Mouse (Mus musculus) MEL (cell line): ENCODE results near the gene 2610528J11Rik. TPM values are rescaled to one million over a fixed set of nuclear protein-coding genes. Genes with fewer than 3 reads are reported as not detected.

ENCODE experiments used
- DNase-seq: peaks from one replicate; pipeline ENCODE4 v3.0.0; 2011; ENCODE audit warnings: low read depth, low spot score
- H3K27ac ChIP-seq: 2 replicates; pipeline ENCODE4 v1.5.1; 2012; ENCODE audit warnings: low read depth, mild to moderate bottlenecking, control low read depth, low read length, moderate library complexity; ENCODE audit not compliant: control insufficient read depth
- H3K27me3 ChIP-seq, 2 experiments: fragments of 150-350 bp in 1 of 2; sonication (generic) in 1 of 2; 2 replicates each; pipeline ENCODE4 v1.6.1; 2012; ENCODE audit warnings: low read length in 2 of 2, mild to moderate bottlenecking in 2 of 2, improper control_type of control experiment in 1 of 2, moderate library complexity in 1 of 2; ENCODE audit not compliant: insufficient read depth in 2 of 2, control insufficient read depth in 1 of 2
- H3K36me3 ChIP-seq, 2 experiments: 2 replicates each; pipeline ENCODE4 v1.6.1; 2012 to 2014; ENCODE audit warnings: low read length in 2 of 2, improper control_type of control experiment in 1 of 2, inconsistent platforms in 1 of 2, mild to moderate bottlenecking in 1 of 2; ENCODE audit not compliant: insufficient read depth in 2 of 2, control insufficient read depth in 1 of 2
- H3K4me1 ChIP-seq, 2 experiments: fragments of 150-350 bp in 1 of 2; sonication (generic) in 1 of 2; 2 replicates each; pipeline ENCODE4 v1.6.1; 2012; ENCODE audit warnings: low read length in 2 of 2, improper control_type of control experiment in 1 of 2, mild to moderate bottlenecking in 1 of 2; ENCODE audit not compliant: insufficient read depth in 2 of 2, control insufficient read depth in 1 of 2
- H3K4me3 ChIP-seq, 2 experiments: fragments of 150-350 bp in 1 of 2; sonication (generic) in 1 of 2; 2 replicates each; pipeline ENCODE4 v1.5.1; 2012; ENCODE audit warnings: low read depth in 2 of 2, low read length in 2 of 2, mild to moderate bottlenecking in 2 of 2, moderate library complexity in 2 of 2, control low read depth in 1 of 2, improper control_type of control experiment in 1 of 2; ENCODE audit not compliant: control insufficient read depth in 1 of 2, insufficient read depth in 1 of 2
- H3K79me2 ChIP-seq: 2 replicates; pipeline ENCODE4 v1.6.1; 2012; ENCODE audit warnings: mild to moderate bottlenecking, low read length, moderate library complexity; ENCODE audit not compliant: control insufficient read depth, poor library complexity, insufficient read depth
- H3K9ac ChIP-seq: 2 replicates; pipeline ENCODE4 v1.6.1; 2012; ENCODE audit warnings: low read depth, mild to moderate bottlenecking, control low read depth, low read length, moderate library complexity; ENCODE audit not compliant: control insufficient read depth, poor library complexity, severe bottlenecking
- H3K9me3 ChIP-seq: fragments of 150-350 bp; sonication (generic); replicated peaks from 2 replicates; pipeline ENCODE4 v1.6.1; 2012; ENCODE audit warnings: mild to moderate bottlenecking, low read length, improper control_type of control experiment, moderate library complexity; ENCODE audit not compliant: insufficient read depth
- BHLHE40 ChIP-seq: IDR thresholded peaks from 2 replicates; pipeline ENCODE4 v1.6.1; 2012; ENCODE audit warnings: low read depth, mild to moderate bottlenecking, inconsistent platforms, low read length, improper control_type of control experiment, borderline replicate concordance
- CHD1 ChIP-seq: IDR thresholded peaks from 2 replicates; pipeline ENCODE4 v1.6.1; 2012; ENCODE audit warnings: low read depth, mild to moderate bottlenecking, inconsistent platforms, low read length, improper control_type of control experiment
- ETS1 ChIP-seq: IDR thresholded peaks from 2 replicates; pipeline ENCODE4 v1.6.1; 2012; ENCODE audit warnings: low read depth, mild to moderate bottlenecking, inconsistent platforms, low read length, improper control_type of control experiment, moderate library complexity
- GATA1 ChIP-seq: IDR thresholded peaks from 2 replicates; pipeline ENCODE4 v1.6.1; 2011; ENCODE audit warnings: low read depth, low read length, improper control_type of control experiment
- JUND ChIP-seq: IDR thresholded peaks from 2 replicates; pipeline ENCODE4 v1.6.1; 2011; ENCODE audit warnings: low read depth, mild to moderate bottlenecking, improper control_type of control experiment, low read length
- KAT2A ChIP-seq: conservative IDR thresholded peaks from 2 replicates; pipeline ENCODE4 v1.6.1; 2012; ENCODE audit warnings: low read depth, low read length, improper control_type of control experiment, inconsistent platforms
- MAFK ChIP-seq: IDR thresholded peaks from 2 replicates; pipeline ENCODE4 v1.6.1; 2011; ENCODE audit warnings: low read depth, mild to moderate bottlenecking, low read length, improper control_type of control experiment, borderline replicate concordance
- MAZ ChIP-seq: IDR thresholded peaks from 2 replicates; pipeline ENCODE4 v1.6.1; 2012; ENCODE audit warnings: low read depth, mild to moderate bottlenecking, inconsistent platforms, low read length, improper control_type of control experiment
- MEF2A ChIP-seq: IDR thresholded peaks from 2 replicates; pipeline ENCODE4 v1.6.1; 2014; ENCODE audit warnings: low read depth, mild to moderate bottlenecking, inconsistent platforms, low read length, improper control_type of control experiment; ENCODE audit not compliant: poor library complexity, insufficient replicate concordance, severe bottlenecking; ENCODE audit errors: extremely low read depth
- NELFE ChIP-seq: IDR thresholded peaks from 2 replicates; pipeline ENCODE4 v1.6.1; 2011; ENCODE audit warnings: low read depth, low read length, improper control_type of control experiment
- POLR2AphosphoS5 ChIP-seq: IDR thresholded peaks from 2 replicates; pipeline ENCODE4 v1.6.1; 2012; ENCODE audit warnings: low read depth, borderline replicate concordance, mild to moderate bottlenecking, inconsistent platforms, low read length, moderate library complexity, mixed read lengths
- RAD21 ChIP-seq: IDR thresholded peaks from 2 replicates; pipeline ENCODE4 v1.6.1; 2011; ENCODE audit warnings: mild to moderate bottlenecking, low read depth, low read length, improper control_type of control experiment
- RCOR1 ChIP-seq: IDR thresholded peaks from 2 replicates; pipeline ENCODE4 v1.6.1; 2012; ENCODE audit warnings: low read depth, mild to moderate bottlenecking, inconsistent platforms, low read length, improper control_type of control experiment
- SMC3 ChIP-seq: IDR thresholded peaks from 2 replicates; pipeline ENCODE4 v1.6.1; 2011; ENCODE audit warnings: low read depth, low read length, improper control_type of control experiment
- TCF12 ChIP-seq: IDR thresholded peaks from 2 replicates; pipeline ENCODE4 v1.6.1; 2014; ENCODE audit warnings: low read depth, mild to moderate bottlenecking, inconsistent platforms, low read length, improper control_type of control experiment, moderate library complexity
- UBTF ChIP-seq: IDR thresholded peaks from 2 replicates; pipeline ENCODE4 v1.6.1; 2012; ENCODE audit warnings: low read depth, mild to moderate bottlenecking, inconsistent platforms, low read length, improper control_type of control experiment, moderate library complexity, borderline replicate concordance; ENCODE audit not compliant: insufficient read depth
- USF1 ChIP-seq: IDR thresholded peaks from 2 replicates; pipeline ENCODE4 v1.6.1; 2014; ENCODE audit warnings: low read depth, mild to moderate bottlenecking, inconsistent platforms, low read length, improper control_type of control experiment, moderate library complexity
- USF2 ChIP-seq, 2 experiments: IDR thresholded peaks; 2 replicates each; pipeline ENCODE4 v1.6.1; 2011 to 2012; ENCODE audit warnings: improper control_type of control experiment in 2 of 2, low read length in 2 of 2, borderline replicate concordance in 1 of 2, inconsistent platforms in 1 of 2, low read depth in 1 of 2, mild to moderate bottlenecking in 1 of 2; ENCODE audit not compliant: insufficient read depth in 1 of 2
- ZMIZ1 ChIP-seq: IDR thresholded peaks from 2 replicates; pipeline ENCODE4 v1.6.1; 2012; ENCODE audit warnings: low read depth, mild to moderate bottlenecking, inconsistent platforms, low read length, improper control_type of control experiment, moderate library complexity
- ZNF384 ChIP-seq: IDR thresholded peaks from 2 replicates; pipeline ENCODE4 v1.6.1; 2012; ENCODE audit warnings: low read depth, mild to moderate bottlenecking, inconsistent platforms, low read length, improper control_type of control experiment
- polyA plus RNA-seq, 2 experiments: library from polyadenylated mRNA; stranded (reverse) in 1 of 2; unstranded in 1 of 2; fragments of >175 nt in 1 of 2; fragments of >200 nt in 1 of 2; gene quantifications; 2 replicates each; pipeline versions ENCODE4 v1.2.1 to v1.2.4; 2012; ENCODE audit warnings: low replicate concordance in 2 of 2, low read depth in 1 of 2; ENCODE audit not compliant: insufficient read length in 2 of 2, insufficient read depth in 1 of 2, missing spikeins in 1 of 2
- total RNA-seq: library from RNA; depleted of rRNA; stranded (reverse); fragments of 300-350 nt; gene quantifications from 2 replicates; pipeline ENCODE4 v1.2.3, GENCODE M21; 2012

Gene 2610528J11Rik
- total and polyA plus RNA-seq, 3 experiments = not detected

DNA sequence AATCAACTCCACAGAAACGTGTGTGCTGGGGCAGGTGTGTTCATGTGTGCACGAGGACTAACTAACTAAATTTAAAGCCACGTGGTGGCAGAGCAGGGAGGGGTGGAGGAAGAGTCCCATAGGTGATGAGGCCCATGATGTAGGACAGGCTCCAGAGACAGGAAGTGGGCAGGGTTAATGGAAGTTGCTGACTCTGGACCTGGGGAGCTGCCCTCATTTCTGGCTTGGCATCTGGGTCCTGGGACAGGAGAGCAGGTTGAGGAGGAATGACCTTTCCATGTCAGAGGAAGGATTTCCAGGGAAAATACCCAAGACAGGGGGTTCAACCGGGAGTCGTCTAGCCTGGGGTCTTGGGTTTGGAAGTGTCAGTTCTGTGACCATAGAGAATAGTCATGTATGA lies 5.9 kb downstream of the 2610528J11Rik start:
- no peaks in the 10 kb centered on the region for H3K36me3 ChIP-seq
- H3K9me3 ChIP-seq = no peaks in the 10 kb centered on the region
- TF ChIP-seq TCF12 (no peak), MAZ (no peak), MEF2A (no peak), SMC3 (no peak), BHLHE40 (no peak), CHD1 (no peak), MAFK (no peak), UBTF (no peak), KAT2A (no peak), GATA1 (no peak), ZMIZ1 (no peak), POLR2AphosphoS5 (no peak), RCOR1 (no peak), JUND (no peak), USF2 (IDR thresholded peaks at IDR 0.05; ENCODE audit: borderline replicate concordance in 1 of 2, insufficient read depth in 1 of 2, low read depth in 1 of 2, low read length in 2 of 2) (no peak), RAD21 (no peak)
- no peak for DNase-seq
- H3K9ac ChIP-seq = no peak overlapping the region
- H3K79me2 ChIP-seq = no peaks in the 10 kb centered on the region
- H3K4me1 ChIP-seq = no peaks in the 10 kb centered on the region
- no peak overlapping the region for H3K27ac ChIP-seq
- H3K4me3 ChIP-seq = no peak overlapping the region
- H3K27me3 ChIP-seq = peaks cover 8 to 19% of the 10 kb centered on the region in 2 experiments

DNA sequence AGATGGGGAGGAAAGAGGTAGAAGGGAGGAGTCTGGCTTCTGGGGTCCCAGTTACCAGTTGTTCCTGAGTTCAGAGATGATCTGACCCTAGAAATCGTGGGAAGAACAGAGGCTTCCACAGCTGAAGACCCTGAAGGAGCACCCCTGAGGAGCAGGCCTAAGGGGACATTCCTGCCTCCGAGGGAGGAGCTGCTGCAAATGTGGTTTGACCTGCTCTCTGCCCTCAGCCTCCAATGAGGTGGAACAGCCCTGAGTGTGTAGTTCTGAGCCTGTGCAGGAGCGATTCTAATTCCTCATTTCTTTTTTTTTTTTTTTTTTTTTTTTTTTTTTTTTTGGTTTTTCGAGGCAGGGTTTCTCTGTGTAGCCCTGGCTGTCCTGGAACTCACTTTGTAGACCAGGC lies 6.4 kb downstream of the 2610528J11Rik start:
- H3K36me3 ChIP-seq = no peaks in the 10 kb centered on the region
- H3K4me1 ChIP-seq = no peaks in the 10 kb centered on the region
- no peaks in the 10 kb centered on the region for H3K9me3 ChIP-seq
- DNase-seq = no peak
- no peak overlapping the region for H3K27ac ChIP-seq
- TF ChIP-seq ZNF384 (no peak), POLR2AphosphoS5 (no peak), TCF12 (no peak), MAZ (no peak), USF1 (no peak), KAT2A (no peak), RAD21 (no peak), ETS1 (no peak), ZMIZ1 (no peak), NELFE (no peak)
- H3K9ac ChIP-seq = no peak overlapping the region
- H3K79me2 ChIP-seq = no peaks in the 10 kb centered on the region
- no peak overlapping the region for H3K4me3 ChIP-seq
- peaks cover 10 to 19% of the 10 kb centered on the region in 2 experiments for H3K27me3 ChIP-seq
